Mouse (Mus musculus): ENCODE results near the gene Rpl7l1.
A peak's percentile ranks its signal among the peaks of the same experiment; 100 is the strongest.

The Rpl7l1 gene

DNA sequence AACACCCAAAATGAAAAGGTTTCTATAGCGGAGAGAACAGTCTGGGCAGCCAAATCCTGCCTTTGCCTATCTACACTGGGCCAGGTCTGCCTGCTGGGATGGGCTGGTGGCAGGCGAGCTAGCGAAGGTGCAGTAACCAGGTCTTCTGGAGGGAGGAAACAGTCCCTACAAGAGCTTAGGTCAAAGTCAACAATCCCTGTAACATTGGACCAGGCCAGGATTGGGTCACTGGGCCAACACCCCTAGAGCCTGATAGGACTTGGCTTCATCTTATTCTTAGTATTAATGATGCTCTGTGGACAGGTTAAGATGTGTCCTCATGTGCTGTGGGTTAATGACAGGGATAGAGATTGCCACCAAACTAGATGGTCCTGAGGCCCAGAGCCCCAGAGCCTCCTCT, 48.4 kb downstream of the Rpl7l1 start:
- no peak for DNase-seq

DNA sequence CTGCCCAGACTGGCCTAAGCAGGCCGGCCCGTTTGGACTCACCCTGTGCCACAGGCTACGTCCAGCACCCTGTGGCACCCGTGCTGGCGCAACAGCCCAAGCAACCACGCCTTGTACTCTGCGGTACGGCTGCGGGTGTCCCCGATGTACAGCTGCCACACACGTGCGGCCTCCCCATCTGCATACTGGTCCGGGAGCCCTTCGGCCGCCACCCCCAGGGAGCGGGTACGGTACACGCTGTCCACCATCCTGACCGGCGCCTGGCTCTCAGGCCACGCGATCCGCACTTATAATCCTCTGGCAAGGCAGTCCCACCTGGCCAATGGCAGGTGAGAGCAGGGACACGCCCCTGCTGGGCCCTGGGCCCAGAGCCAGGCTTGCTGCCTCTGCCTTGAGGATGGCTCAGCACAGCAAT, 53.6 kb downstream of the Rpl7l1 start, which contains the start of gene Gnmt:
Gene Gnmt, minus strand, starts transcription at position 265 of the 415 bp plus-strand sequence.
- DNase-seq: no peak

DNA sequence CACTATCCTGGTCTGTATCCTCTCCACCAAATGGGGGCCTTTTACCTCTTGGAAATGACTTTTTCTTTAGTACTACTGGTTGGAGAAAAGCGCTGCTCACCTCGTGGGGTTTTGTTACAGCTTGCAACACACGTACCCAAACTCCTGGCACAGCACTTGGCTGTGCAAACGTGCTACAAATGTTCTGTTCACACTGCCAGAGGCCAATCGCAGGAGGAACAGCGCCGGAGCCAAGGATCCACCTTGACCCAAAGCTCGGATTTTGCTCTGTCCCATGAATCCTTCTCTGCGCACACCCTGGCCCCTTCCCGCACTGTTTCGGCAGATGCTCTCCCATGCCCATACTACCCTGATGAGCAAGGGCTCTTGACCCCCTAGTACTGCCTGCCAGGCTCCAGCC, 54.0 kb downstream of the Rpl7l1 start:
- DNase-seq: no peak

DNA sequence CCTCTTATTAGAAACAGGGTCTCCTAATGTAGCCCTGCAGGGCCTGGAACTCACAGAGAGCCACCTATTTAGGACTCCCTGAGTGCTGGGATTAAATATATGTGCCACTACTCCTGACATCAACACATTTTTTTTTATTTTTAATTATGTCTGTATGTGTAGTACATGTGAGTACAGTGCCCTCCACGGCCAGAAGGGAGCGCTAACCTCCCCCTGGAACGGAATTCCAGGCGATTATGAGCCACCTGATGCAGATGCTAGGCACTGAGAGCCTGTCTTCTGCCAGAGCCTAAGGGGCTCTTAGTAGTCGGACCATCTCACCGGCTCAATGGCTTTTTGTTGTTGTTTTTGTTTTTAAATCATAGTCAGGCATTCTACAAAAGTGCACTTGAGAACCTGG, 54.5 kb downstream of the Rpl7l1 start:
- DNase-seq: peak; percentile 38

DNA sequence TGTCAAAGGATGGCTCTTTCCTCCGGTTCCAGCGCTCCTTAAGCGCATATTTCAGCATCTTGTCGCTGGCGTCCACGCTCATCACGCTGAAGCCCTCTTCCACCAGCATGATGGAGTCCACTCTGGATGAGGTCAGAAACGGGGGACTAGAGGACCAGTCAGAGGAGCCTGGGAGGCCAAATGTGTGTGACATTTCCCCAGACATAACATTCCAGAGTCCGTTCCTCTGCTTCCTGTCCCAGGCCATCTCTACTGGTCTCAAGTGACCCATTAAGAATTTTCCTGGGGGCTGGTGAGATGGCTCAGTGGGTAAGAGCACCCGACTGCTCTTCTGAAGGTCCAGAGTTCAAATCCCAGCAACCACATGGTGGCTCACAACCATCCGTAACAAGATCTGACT, 55.2 kb downstream of the Rpl7l1 start:
- no peak for DNase-seq

DNA sequence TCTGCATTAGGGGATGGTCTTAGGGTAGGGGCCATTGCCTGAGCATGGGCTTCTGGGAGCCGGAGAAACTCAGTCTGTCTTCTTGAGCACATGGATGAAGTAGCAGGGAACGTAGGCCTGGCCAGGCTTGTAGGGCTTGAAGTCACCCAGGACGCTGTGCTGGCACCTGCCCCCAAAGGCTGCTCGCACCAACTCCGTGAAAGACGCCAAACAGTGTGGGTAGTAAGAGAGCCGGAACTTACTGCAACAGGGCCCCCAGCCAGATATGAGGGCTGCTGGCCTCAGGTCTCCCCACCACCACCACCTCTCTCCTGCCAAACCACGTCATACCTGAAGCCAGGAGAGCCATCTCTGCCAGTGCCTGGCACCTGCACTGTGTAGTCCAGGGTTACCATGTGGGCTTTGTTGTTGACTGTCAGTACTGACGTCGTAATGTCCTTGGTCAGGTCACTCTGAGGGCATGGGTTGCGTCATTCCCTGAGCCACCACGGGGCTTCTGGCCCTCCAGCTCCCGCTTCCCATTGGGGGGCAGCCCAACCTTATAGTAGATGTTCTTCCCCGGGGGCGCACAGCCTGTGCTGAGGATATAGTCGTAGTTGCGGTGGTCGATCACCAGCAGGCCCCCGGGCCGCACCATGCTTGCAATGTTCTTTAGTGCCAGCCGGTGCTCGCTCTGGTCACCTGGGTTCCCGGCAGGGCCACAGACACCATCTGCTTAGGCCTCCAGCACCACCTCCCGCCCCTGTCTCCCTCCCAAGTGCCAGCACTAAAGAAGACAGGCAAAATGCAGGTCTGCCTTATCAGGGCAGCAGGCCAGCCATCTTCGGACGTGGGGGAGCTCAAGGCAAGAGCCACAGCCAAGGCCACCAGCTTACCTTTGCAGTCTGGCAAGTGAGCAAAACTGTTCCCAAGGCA, 56.5 kb downstream of the Rpl7l1 start:
- no peak for DNase-seq

DNA sequence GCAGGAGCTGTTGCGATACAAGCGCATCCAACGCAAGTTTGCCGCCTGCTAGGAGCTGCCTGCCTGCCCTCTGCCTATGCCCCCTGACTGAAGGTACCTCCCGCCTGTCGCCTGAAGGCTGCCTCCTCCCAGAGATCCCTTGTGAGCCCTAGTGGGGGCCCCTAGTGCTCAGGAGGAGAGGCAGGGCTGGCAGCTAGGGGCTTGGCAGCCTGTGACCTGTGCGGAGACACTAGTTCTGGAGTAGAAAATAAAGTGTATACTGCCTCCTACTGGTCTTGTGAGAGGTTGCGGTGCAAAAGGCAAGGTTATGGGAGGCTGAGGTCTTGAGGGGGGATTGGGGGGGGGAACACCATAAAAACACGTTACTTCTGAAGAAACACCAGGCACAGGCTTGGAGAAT, 57.2 kb downstream of the Rpl7l1 start:
- peak; percentile 64 for DNase-seq

DNA sequence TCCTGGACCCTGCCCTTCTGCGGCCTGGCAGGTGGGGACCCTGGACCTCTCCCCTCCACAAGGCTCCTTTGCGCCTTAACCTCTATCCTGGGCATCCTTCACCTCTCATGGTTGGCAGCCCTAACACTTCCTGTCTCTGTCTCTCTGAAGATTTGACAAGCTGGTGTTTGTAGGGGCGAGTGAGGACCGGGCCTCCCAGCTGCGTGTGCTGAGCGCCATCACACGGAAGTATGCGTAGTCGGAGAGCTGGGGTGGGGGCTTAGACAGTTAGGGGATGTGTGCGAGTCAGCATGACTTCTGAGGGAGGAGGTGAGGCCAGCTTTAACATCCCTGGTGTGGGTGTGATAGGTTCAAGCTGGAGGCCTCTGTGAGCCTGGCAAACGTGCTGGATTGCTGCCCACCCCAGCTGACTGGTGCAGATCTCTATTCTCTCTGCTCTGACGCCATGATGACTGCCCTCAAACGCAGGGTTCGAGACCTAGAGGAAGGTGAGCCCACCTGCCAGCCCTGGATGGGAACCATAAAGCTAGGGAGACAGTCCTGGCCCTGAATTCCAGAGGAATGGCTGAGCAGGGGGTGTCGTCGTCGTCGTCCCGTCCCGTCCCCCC, 57.9 kb downstream of the Rpl7l1 start:
- no peak for DNase-seq
